ENCODE assay signal across 15 mouse cellular contexts in genomic region chr15:67792822-67793221, GRCm38 (mm10).
"Had no signal": no experiment of that assay in that cellular context is flagged by ENCODE, and none has a peak within 500 bp of the region (broad histone marks: within the 10 kb centered on the region; RNA-seq: fewer than 3 reads in every experiment).

No protein-coding gene starts in this region.

- H3K9ac ChIP-seq: neural tube, embryonic 15.5 days; stomach, embryonic 15.5 days had no signal

- H3K4me2 ChIP-seq: neural tube, embryonic 15.5 days; stomach, embryonic 15.5 days had no signal

- H3K9me3 ChIP-seq: neural tube, embryonic 15.5 days; stomach, embryonic 15.5 days had no signal

- H3K27ac ChIP-seq: neural tube, embryonic 15.5 days; stomach, embryonic 15.5 days; stomach, postnatal 0 days had no signal

- H3K27me3 ChIP-seq: neural tube, embryonic 15.5 days; stomach, embryonic 15.5 days had no signal

- DNase-seq: retina, postnatal 1 day; right cerebral cortex, adult 18-20 months; right cerebral cortex, postnatal 14 days; right cerebral cortex, postnatal 25 days; right cerebral cortex, postnatal 4 days; spleen, adult 18-20 months; thymus, adult 18-20 months; thymus, adult 2 months; thymus, postnatal 14 days; thymus, postnatal 25 days; thymus, postnatal 36 days; thymus, postnatal 4 days had no signal

- H3K36me3 ChIP-seq: neural tube, embryonic 15.5 days; stomach, embryonic 15.5 days had no signal

- H3K4me1 ChIP-seq: stomach, embryonic 15.5 days had no signal

- H3K4me3 ChIP-seq: neural tube, embryonic 15.5 days; stomach, embryonic 15.5 days had no signal
